Mouse (Mus musculus) cerebellum, adult 2 months (tissue): ENCODE measurements around the gene Stab1. TPM values are rescaled to one million over a fixed set of nuclear protein-coding genes. Genes with fewer than 3 reads are reported as not detected.

Experiments used
- DNase-seq, 2 experiments: peaks; one replicate each; pipeline ENCODE4 v3.0.0; 2021
- H3K27ac ChIP-seq: fragments of 200-500 bp; 2 replicates; pipeline ENCODE4 v1.5.1; 2012; ENCODE audit warnings: low read length, control low read depth, inconsistent platforms; ENCODE audit not compliant: insufficient read depth
- H3K27me3 ChIP-seq: fragments of 200-500 bp; 2 replicates; pipeline ENCODE4 v1.6.1; 2012; ENCODE audit warnings: inconsistent platforms, mild to moderate bottlenecking, low read length, moderate library complexity; ENCODE audit not compliant: control insufficient read depth, insufficient read depth
- H3K4me1 ChIP-seq: fragments of 200-500 bp; 2 replicates; pipeline ENCODE4 v1.6.1; 2011; ENCODE audit warnings: low read length; ENCODE audit not compliant: control insufficient read depth, insufficient read depth
- H3K4me3 ChIP-seq: fragments of 200-500 bp; replicated peaks from 2 replicates; pipeline ENCODE3; 2011; ENCODE audit warnings: mild to moderate bottlenecking, low read depth, low read length, control low read depth; ENCODE audit not compliant: insufficient read depth
- CTCF ChIP-seq: fragments of 200-500 bp; IDR thresholded peaks from 2 replicates; pipeline ENCODE4 v1.5.1; 2011; ENCODE audit warnings: low read depth, mild to moderate bottlenecking, control low read depth, low read length, moderate library complexity, borderline replicate concordance; ENCODE audit not compliant: insufficient read depth
- POLR2A ChIP-seq: fragments of 200-500 bp; IDR thresholded peaks from 2 replicates; pipeline ENCODE4 v1.6.1; 2011; ENCODE audit warnings: low read length, control low read depth, borderline replicate concordance; ENCODE audit not compliant: insufficient read depth
- WGBS: fragments of 180-500 bp; shearing (Covaris S2); methylation state at CpG from one replicate; pipeline ENCODE4 v1.1.7; 2018; 5-methylcytosine and 5-hydroxymethylcytosine counted together
- polyA plus RNA-seq: library from polyadenylated mRNA; depleted of rRNA; stranded (reverse); fragments of >200 nt; gene quantifications from 2 replicates; pipeline ENCODE4 v1.2.3, GENCODE M21; 2012; rRNA removed

Gene Stab1
- 8.6 and 9.6 TPM in 2 replicates for polyA plus RNA-seq

DNA sequence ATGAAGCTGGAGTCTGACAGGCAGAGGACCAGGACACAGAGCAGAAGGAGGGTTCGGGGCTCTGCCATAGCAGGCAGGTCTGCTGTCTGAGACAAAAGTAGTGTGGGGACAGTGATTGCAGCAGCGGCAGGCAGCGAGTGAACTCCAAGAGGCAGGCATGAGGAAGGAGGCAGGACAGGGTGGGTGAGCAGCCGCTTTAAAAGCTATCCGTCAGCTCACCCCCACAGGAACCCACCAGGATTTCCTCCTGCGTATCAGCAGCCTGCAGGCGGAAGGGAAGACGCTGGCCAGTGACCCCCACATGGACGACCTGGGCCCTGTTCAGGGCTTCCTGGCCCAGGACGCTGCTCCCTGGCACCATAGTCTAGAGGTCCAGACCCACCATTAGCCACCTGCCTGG is at the start of gene Stab1:
TSS of gene Stab1 (minus strand) at position 217 of the 400 bp plus-strand sequence.
- WGBS, result 66% methylated on average over 10 of the region's 10 CpGs
- DNase-seq, result no peak
- Histone ChIP-seq H3K4me3 (no peak within 1 kb of the TSS), H3K27me3 (no peaks in the 10 kb centered on the region), H3K27ac (no peak within 1 kb of the TSS), H3K4me1 (peaks cover 55% of the 10 kb centered on the region)
- TF ChIP-seq POLR2A (no peak), CTCF (no peak)

GRCm38 (mm10) chr14:31217666-31218065 is 49.2 kb upstream of the Stab1 start, which contains the start of gene Sema3g:
Sema3g (plus strand) TSS chr14:31217860.
- peaks cover 17% of the 10 kb centered on the region for H3K4me1 ChIP-seq
- peak within 1 kb of the TSS; percentile 51 for H3K27ac ChIP-seq
- H3K4me3 ChIP-seq, result peak within 1 kb of the TSS; percentile 0
- TF ChIP-seq CTCF (peak; percentile 71), POLR2A (peak; percentile 44; the same call in 1 of the 2 replicates)
- H3K27me3 ChIP-seq, result no peaks in the 10 kb centered on the region
- DNase-seq, result peak; percentile 80 to 83
- 3% methylated on average over 11 of the region's 11 CpGs for WGBS

- no peaks in the 10 kb centered on the region for H3K27me3 ChIP-seq
- peaks cover 17% of the 10 kb centered on the region for H3K4me1 ChIP-seq
- peak within 1 kb of the TSS; percentile 51 for H3K27ac ChIP-seq
- peak within 1 kb of the TSS; percentile 0 for H3K4me3 ChIP-seq
- TF ChIP-seq POLR2A (no peak), CTCF (no peak)
- WGBS, result 90% methylated on average over 2 of the region's 2 CpGs
- no peak for DNase-seq
Measured at GRCm38 (mm10) chr14:31216846-31217245, 48.4 kb upstream of the Stab1 start, which contains the start of gene Nisch. Nisch (minus strand) TSS chr14:31216946.

GRCm38 (mm10) chr14:31215157-31216002 is 46.9 kb upstream of the Stab1 start:
- 16% methylated on average over 15 of the region's 15 CpGs for WGBS
- Histone ChIP-seq H3K4me3 (no peak overlapping the region), H3K27me3 (no peaks in the 10 kb centered on the region), H3K27ac (no peak overlapping the region), H3K4me1 (peaks cover 17% of the 10 kb centered on the region)
- peak; percentile 80 to 82 for DNase-seq
- TF ChIP-seq CTCF (peak; percentile 92), POLR2A (no peak)

GRCm38 (mm10) chr14:31214684-31215083 is 46.2 kb upstream of the Stab1 start:
- whole genome bisulfite sequencing, result 91% methylated on average over 3 of the region's 3 CpGs
- no peak for TF ChIP-seq POLR2A
- no peak for TF ChIP-seq CTCF
- DNase-seq, result no peak

DNA sequence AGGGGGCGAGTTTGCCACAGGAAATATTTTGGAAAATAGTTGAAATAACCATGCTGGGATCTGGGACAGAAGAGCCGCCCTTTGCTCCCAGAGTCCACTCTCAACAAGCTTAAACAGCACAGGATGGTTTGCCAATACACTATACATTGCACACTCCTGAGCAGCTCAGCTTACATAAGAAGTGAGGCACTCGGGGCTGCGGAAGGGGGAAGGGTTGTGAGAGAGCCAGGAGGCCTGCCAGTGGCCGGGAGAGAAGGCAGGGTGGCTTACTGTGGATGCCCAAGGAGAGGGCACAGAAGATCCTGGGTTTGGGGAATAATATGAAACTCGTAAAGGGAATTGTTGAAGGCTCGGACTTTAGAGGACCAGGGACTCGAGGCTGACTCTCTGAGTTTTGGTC is 45.4 kb upstream of the Stab1 start:
- H3K27ac ChIP-seq, result no peak overlapping the region
- TF ChIP-seq POLR2A (no peak), CTCF (no peak)
- H3K4me3 ChIP-seq, result no peak overlapping the region
- WGBS, result 83% methylated on average over 8 of the region's 8 CpGs
- H3K4me1 ChIP-seq, result peaks cover 17% of the 10 kb centered on the region
- H3K27me3 ChIP-seq, result no peaks in the 10 kb centered on the region
- no peak for DNase-seq

More at GRCm38 (mm10) chr14:31214684-31215083, 46.2 kb upstream of the Stab1 start:
- no peaks in the 10 kb centered on the region for H3K27me3 ChIP-seq
- no peak overlapping the region for H3K27ac ChIP-seq
- peaks cover 17% of the 10 kb centered on the region for H3K4me1 ChIP-seq
- no peak overlapping the region for H3K4me3 ChIP-seq

- H3K4me1 ChIP-seq, result peaks cover 10% of the 10 kb centered on the region
- no peak for DNase-seq
- H3K4me3 ChIP-seq, result no peak overlapping the region
- no peaks in the 10 kb centered on the region for H3K27me3 ChIP-seq
- H3K27ac ChIP-seq, result no peak overlapping the region
- TF ChIP-seq POLR2A (no peak), CTCF (no peak)
- WGBS, result 91% methylated on average over 3 of the region's 3 CpGs
Measured at GRCm38 (mm10) chr14:31212499-31212898, 44.1 kb upstream of the Stab1 start.

DNA sequence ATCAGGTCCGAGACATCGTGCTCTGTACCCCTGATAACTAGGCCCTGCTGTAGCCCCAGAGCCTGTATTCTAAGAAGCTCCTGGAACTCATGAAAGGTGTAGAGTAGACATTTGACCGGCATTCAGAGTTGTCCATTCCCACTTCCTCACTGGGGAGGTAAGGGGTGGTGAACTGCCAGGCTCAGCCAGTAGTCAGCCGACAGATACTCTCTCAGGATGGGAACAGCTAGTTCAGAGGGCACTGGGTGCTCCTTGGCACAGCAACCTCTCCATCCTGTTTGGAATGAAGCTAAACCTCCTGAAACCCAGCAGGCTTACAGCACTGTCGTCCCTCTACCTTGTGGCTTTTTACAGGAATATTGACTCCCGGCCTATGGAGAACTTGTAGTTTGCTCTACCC is 43.4 kb upstream of the Stab1 start:
- 93% methylated on average over 6 of the region's 6 CpGs for WGBS
- Histone ChIP-seq H3K27me3 (no peaks in the 10 kb centered on the region), H3K27ac (no peak overlapping the region), H3K4me1 (peaks cover 7% of the 10 kb centered on the region; the same call in 1 of the 2 replicates), H3K4me3 (no peak overlapping the region)
- DNase-seq, result no peak
- TF ChIP-seq CTCF, result no peak
- TF ChIP-seq POLR2A, result no peak
